Mouse (Mus musculus) cortical plate, adult 2 months (tissue): ENCODE measurements at regions not wholly inside any gene's neighbourhood (a gene's known extent, or its start where the extent isn't known, plus 50 kb on each side); places are given as distances from the start of the nearest gene placed in this dataset.

Experiments
- CTCF ChIP-seq: fragments of 200-500 bp; IDR thresholded peaks from 2 replicates; pipeline ENCODE4 v1.5.1; 2011; ENCODE audit warnings: mild to moderate bottlenecking, control low read depth, low read length; ENCODE audit not compliant: insufficient read depth; ENCODE audit errors: extremely low read depth
- POLR2A ChIP-seq: fragments of 200-500 bp; IDR thresholded peaks from 2 replicates; pipeline ENCODE4 v1.6.1; 2011; ENCODE audit warnings: mild to moderate bottlenecking, low read length, control low read depth; ENCODE audit not compliant: insufficient read depth; ENCODE audit errors: extremely low read depth

DNA sequence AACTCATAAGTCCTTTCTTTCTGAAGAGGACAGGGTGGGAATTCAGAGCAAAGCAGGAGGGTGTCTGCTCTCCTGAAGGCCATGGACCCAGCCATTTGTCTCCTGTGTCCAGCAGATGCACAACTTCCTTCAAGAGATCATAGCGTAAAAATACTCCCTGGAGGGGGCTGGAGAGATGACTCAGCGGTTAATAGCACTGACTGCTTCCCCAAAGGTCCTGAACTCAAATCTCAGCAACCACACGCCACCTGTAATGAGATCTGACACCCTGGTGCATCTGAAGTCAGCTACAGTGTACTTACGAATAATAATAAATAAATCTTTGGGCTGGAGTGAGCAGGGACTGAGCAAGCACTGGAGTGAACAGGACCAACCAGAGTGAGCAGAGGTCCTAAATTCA lies 66.2 kb upstream of the Fbxo11 start:
- TF ChIP-seq CTCF (no peak), POLR2A (no peak)
